Comparison of ENCODE assay signal across 8 mouse cellular contexts in the genomic region with DNA sequence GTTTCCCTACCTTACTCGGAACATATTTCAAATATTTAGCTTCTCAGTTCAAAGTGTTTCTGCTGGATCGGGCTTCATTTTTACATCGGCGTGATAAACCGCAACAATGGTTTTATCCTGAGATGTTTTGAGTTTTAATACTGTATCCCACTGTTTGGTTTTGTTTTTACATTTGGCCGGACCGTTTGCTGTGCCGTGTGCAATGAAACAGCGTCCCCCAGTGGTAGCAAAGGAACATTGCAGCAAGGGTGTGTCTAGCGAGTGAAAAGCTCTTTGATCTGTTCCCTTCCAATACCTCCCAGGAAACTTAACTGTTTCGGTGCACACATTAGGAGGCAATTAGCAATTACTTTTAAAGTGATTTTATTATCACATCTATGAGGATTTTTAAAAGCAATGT.
A peak's percentile ranks its signal among the peaks of the same experiment; 100 is the strongest.
DNase-seq lines count a peak whose midpoint lies in the region; ATAC-seq and TF ChIP-seq lines count a peak whose summit lies in the region.

No protein-coding gene starts in this region.

- H3K4me2 ChIP-seq in forebrain, embryonic 13.5 days = no peak overlapping the region

- H3K9me3 ChIP-seq in forebrain, embryonic 13.5 days (replicated peaks) = no peaks in the 10 kb centered on the region

- peak; percentile 59; the same call in 1 of the 2 replicates for TF ChIP-seq CTCF in olfactory bulb, adult 2 months (IDR thresholded peaks at IDR 0.05; ENCODE audit: insufficient read depth, low read depth, low read length)

- no peak for TF ChIP-seq POLR2A in olfactory bulb, adult 2 months (IDR thresholded peaks at IDR 0.05; ENCODE audit: insufficient read depth, low read depth, low read length)

- WGBS in forebrain, embryonic 13.5 days = 31% methylated on average over 11 of the region's 11 CpGs
- WGBS in olfactory bulb, adult 2 months = 13% methylated on average over 11 of the region's 11 CpGs

- no peaks in the 10 kb centered on the region for H3K27me3 ChIP-seq in forebrain, embryonic 13.5 days

- no peaks in the 10 kb centered on the region for H3K36me3 ChIP-seq in forebrain, embryonic 13.5 days (ENCODE audit: poor library complexity, severe bottlenecking)

- ATAC-seq in frontal cortex, adult (ENCODE audit: low TSS enrichment) = peak; percentile 87
- ATAC-seq in forebrain, embryonic 13.5 days = peak; percentile 77

- H3K27ac ChIP-seq in forebrain, embryonic 13.5 days = peak overlapping the region; percentile 69
- no peak overlapping the region for H3K27ac ChIP-seq in olfactory bulb, adult 2 months (ENCODE audit: insufficient read depth, low read depth, low read length)

- H3K4me3 ChIP-seq in forebrain, embryonic 13.5 days = no peak overlapping the region
- no peak overlapping the region for H3K4me3 ChIP-seq in olfactory bulb, adult 2 months (ENCODE audit: insufficient read depth, low read depth, low read length)

- no peak for DNase-seq in frontal cortex, postnatal 25 days (ENCODE audit: low spot score in 2 of 2)
- DNase-seq in thymus, postnatal 0 days (ENCODE audit: low spot score) = peak; percentile 2
- no peak for DNase-seq in thymus, postnatal 14 days
- DNase-seq in kidney, postnatal 4 days = peak; percentile 39
- DNase-seq in spleen, adult 18-20 months = no peak

- H3K4me1 ChIP-seq in forebrain, embryonic 13.5 days = peaks cover 30% of the 10 kb centered on the region
- peaks cover 9% of the 10 kb centered on the region for H3K4me1 ChIP-seq in olfactory bulb, adult 2 months (ENCODE audit: control insufficient read depth, insufficient read depth, low read length)

- H3K9ac ChIP-seq in forebrain, embryonic 13.5 days = no peak overlapping the region

Comparison
In these comparisons a context has a peak if more than half of its experiments do, and no peak if none do; other contexts are left out.
1. DNase-seq: peak in thymus, postnatal 0 days (single experiment) and kidney, postnatal 4 days (2 of 2); none in frontal cortex, postnatal 25 days (0 of 2), thymus, postnatal 14 days (single experiment) and spleen, adult 18-20 months (0 of 2).